ENCODE assay signal across 9 mouse cellular contexts in genomic region chr13:37993376-37993703, GRCm38 (mm10). TPM values are rescaled to one million over a fixed set of nuclear protein-coding genes. Genes with fewer than 3 reads are reported as not detected.
DNase-seq lines count a peak whose midpoint lies in the region; ATAC-seq and TF ChIP-seq lines count a peak whose summit lies in the region.
"Had no signal": no experiment of that assay in that cellular context is flagged by ENCODE, and none has a peak within 500 bp of the region (broad histone marks: within the 10 kb centered on the region; RNA-seq: fewer than 3 reads in every experiment).

No protein-coding gene starts in this region.

- DNase-seq in heart, postnatal 4 days, result no peak
- DNase-seq in G1E (ENCODE audit: low spot score), result no peak
- no peak for DNase-seq in midbrain, embryonic 10.5 days (ENCODE audit: low spot score)
- DNase-seq in left cerebral cortex, postnatal 36 days (ENCODE audit: low spot score in 2 of 2), result no peak
- DNase-seq in left cerebral cortex, adult 18-20 months (ENCODE audit: low spot score in 2 of 2), result no peak
- no peak for DNase-seq in left cerebral cortex, adult 9 months (ENCODE audit: low spot score in 2 of 2)

- WGBS in heart, embryonic 15.5 days, result under 1% methylated on average over 17 of the region's 17 CpGs
- 0% methylated on average over 17 of the region's 17 CpGs for WGBS in heart, embryonic 16.5 days
- WGBS in midbrain, embryonic 10.5 days, result 0% methylated on average over 17 of the region's 17 CpGs

- no peak for TF ChIP-seq CTCF in G1E (IDR thresholded peaks at IDR 0.05; ENCODE audit: low read depth, low read length)

- peaks cover 8% of the 10 kb centered on the region; the same call in 1 of the 2 replicates for H3K4me1 ChIP-seq in heart, embryonic 15.5 days (replicated peaks)
- peaks cover 34% of the 10 kb centered on the region for H3K4me1 ChIP-seq in G1E (ENCODE audit: insufficient read depth, low read depth, low read length)
- peaks cover 5% of the 10 kb centered on the region for H3K4me1 ChIP-seq in heart, embryonic 16.5 days (ENCODE audit: control insufficient read depth, insufficient read depth, low read length)
- peaks cover 15% of the 10 kb centered on the region for H3K4me1 ChIP-seq in midbrain, embryonic 10.5 days

- no peaks in the 10 kb centered on the region for H3K9me3 ChIP-seq in heart, embryonic 15.5 days (replicated peaks)
- no peaks in the 10 kb centered on the region; the same call in 1 of the 2 replicates for H3K9me3 ChIP-seq in G1E (replicated peaks)
- no peaks in the 10 kb centered on the region for H3K9me3 ChIP-seq in heart, embryonic 16.5 days (replicated peaks; ENCODE audit: control insufficient read depth, low read length)
- H3K9me3 ChIP-seq in midbrain, embryonic 10.5 days (replicated peaks), result no peaks in the 10 kb centered on the region

- peaks cover 26% of the 10 kb centered on the region for H3K36me3 ChIP-seq in heart, embryonic 15.5 days
- peaks cover 34% of the 10 kb centered on the region for H3K36me3 ChIP-seq in G1E (replicated peaks)
- peaks cover 21% of the 10 kb centered on the region for H3K36me3 ChIP-seq in heart, embryonic 16.5 days (ENCODE audit: control insufficient read depth, insufficient read depth)
- peaks cover 32% of the 10 kb centered on the region for H3K36me3 ChIP-seq in midbrain, embryonic 10.5 days

- H3K27ac ChIP-seq in heart, embryonic 15.5 days, result peak overlapping the region; percentile 94
- peak overlapping the region; percentile 94 for H3K27ac ChIP-seq in heart, embryonic 16.5 days (ENCODE audit: low read length)
- H3K27ac ChIP-seq in midbrain, embryonic 10.5 days (replicated peaks), result peak overlapping the region; percentile 98

- peak overlapping the region; percentile 99 for H3K9ac ChIP-seq in heart, embryonic 15.5 days
- H3K9ac ChIP-seq in heart, embryonic 16.5 days (ENCODE audit: low read length), result peak overlapping the region; percentile 96

- no peak for ATAC-seq in heart, embryonic 15.5 days (replicated peaks; ENCODE audit: insufficient number of reproducible peaks, insufficient read depth, low FRiP score, low read depth)
- ATAC-seq in G1E (ENCODE audit: extremely low read depth, insufficient number of reproducible peaks, low FRiP score, poor library complexity, severe bottlenecking), result no peak
- peak; percentile 56 for ATAC-seq in heart, embryonic 16.5 days (replicated peaks; ENCODE audit: extremely low read depth, insufficient read depth, low FRiP score)

- H3K27me3 ChIP-seq in heart, embryonic 15.5 days, result no peaks in the 10 kb centered on the region
- peaks cover 6% of the 10 kb centered on the region for H3K27me3 ChIP-seq in G1E (ENCODE audit: insufficient read depth, low read length)
- H3K27me3 ChIP-seq in heart, embryonic 16.5 days (ENCODE audit: control insufficient read depth, insufficient read depth, low read length), result no peaks in the 10 kb centered on the region
- H3K27me3 ChIP-seq in midbrain, embryonic 10.5 days (ENCODE audit: low read depth, poor library complexity, severe bottlenecking), result no peaks in the 10 kb centered on the region
- H3K27me3 ChIP-seq: Patski had no signal

- peak overlapping the region; percentile 77 for H3K4me2 ChIP-seq in heart, embryonic 15.5 days
- peak overlapping the region; percentile 77 for H3K4me2 ChIP-seq in heart, embryonic 16.5 days (ENCODE audit: low read depth, low read length)

- intact Hi-C loops in left cerebral cortex, postnatal 36 days (cut with DNase I), result loop anchor here (2.0 kb wide), 1 partner anchor 43 kb away; the partner anchor contains the start of genes Cage1 and Riok1

- peak overlapping the region; percentile 86 for H3K4me3 ChIP-seq in heart, embryonic 15.5 days
- H3K4me3 ChIP-seq in G1E (ENCODE audit: low read depth, low read length), result peak overlapping the region; percentile 97
- H3K4me3 ChIP-seq in heart, embryonic 16.5 days (ENCODE audit: low read length), result peak overlapping the region; percentile 96
- H3K4me3 ChIP-seq in midbrain, embryonic 10.5 days, result peak overlapping the region; percentile 92

RNA-seq across cellular contexts. Expression of gene Ssr1, which starts 0.7 kb away (rescaled TPM):
- 78.6 and 79.1 TPM in 2 replicates for polyA plus RNA-seq in heart, embryonic 15.5 days (2015; fragmentation: Nextera tagmentation; extraction: Ambion mirVana)
- total RNA-seq in heart, postnatal 4 days (2021), result 10 to 100 TPM; 93.1 to 98.7 TPM
- total RNA-seq in G1E (2014; fragmentation: Nextera tagmentation) (95.6 and 101 TPM in 2 replicates), G1E (2017) (66.2 and 78.1 TPM in 2 replicates)
- polyA plus RNA-seq in G1E (2012), result 59.2 and 72.3 TPM in 2 replicates
- 80.0 and 81.2 TPM in 2 replicates for polyA plus RNA-seq in heart, embryonic 16.5 days (2015; fragmentation: Nextera tagmentation; extraction: Ambion mirVana)
- 116 and 119 TPM in 2 replicates for polyA plus RNA-seq in midbrain, embryonic 10.5 days (2016; fragmentation: Nextera tagmentation; extraction: Ambion mirVana)
- 10 to 100 TPM; 79.5 to 88.5 TPM for total RNA-seq in left cerebral cortex, postnatal 36 days (2021)
- 10 to 100 TPM; 83.1 to 98.6 TPM for total RNA-seq in left cerebral cortex, adult 18-20 months (2021)

RNA-seq across cellular contexts. Expression of gene Riok1, which starts 43.5 kb away (rescaled TPM):
- 29.6 and 31.3 TPM in 2 replicates for polyA plus RNA-seq in heart, embryonic 15.5 days (2015; fragmentation: Nextera tagmentation; extraction: Ambion mirVana)
- 10 to 100 TPM; 20.7 to 20.8 TPM for total RNA-seq in heart, postnatal 4 days (2021)
- 66.3 and 94.8 TPM in 2 replicates for total RNA-seq in G1E (2014; fragmentation: Nextera tagmentation)
- 77.7 and 81.4 TPM in 2 replicates for total RNA-seq in G1E (2017)
- 30.8 and 33.3 TPM in 2 replicates for polyA plus RNA-seq in G1E (2012)
- 30.3 and 36.0 TPM in 2 replicates for polyA plus RNA-seq in heart, embryonic 16.5 days (2015; fragmentation: Nextera tagmentation; extraction: Ambion mirVana)
- 50.8 and 53.6 TPM in 2 replicates for polyA plus RNA-seq in midbrain, embryonic 10.5 days (2016; fragmentation: Nextera tagmentation; extraction: Ambion mirVana)
- 10 to 100 TPM; 22.9 to 32.0 TPM for total RNA-seq in left cerebral cortex, postnatal 36 days (2021)
- total RNA-seq in left cerebral cortex, adult 18-20 months (2021), result 10 to 100 TPM; 21.7 to 24.2 TPM

RNA-seq across cellular contexts. Expression of gene Cage1, which starts 43.5 kb away (rescaled TPM):
- 1.00 and 1.3 TPM in 2 replicates for polyA plus RNA-seq in heart, embryonic 15.5 days (2015; fragmentation: Nextera tagmentation; extraction: Ambion mirVana)
- total RNA-seq in heart, postnatal 4 days (2021), result 1 to 10 TPM; 1.9 to 2.2 TPM
- 3.8 and 7.2 TPM in 2 replicates for total RNA-seq in G1E (2014; fragmentation: Nextera tagmentation)
- total RNA-seq in G1E (2017), result 1.7 and 2.9 TPM in 2 replicates
- polyA plus RNA-seq in G1E (2012), result 0.23 and 0.33 TPM in 2 replicates
- polyA plus RNA-seq in heart, embryonic 16.5 days (2015; fragmentation: Nextera tagmentation; extraction: Ambion mirVana), result 0.97 and 1.2 TPM in 2 replicates
- 0.63 and 0.97 TPM in 2 replicates for polyA plus RNA-seq in midbrain, embryonic 10.5 days (2016; fragmentation: Nextera tagmentation; extraction: Ambion mirVana)
- total RNA-seq in left cerebral cortex, postnatal 36 days (2021), result 1 to 10 TPM; 5.9 to 6.0 TPM
- 1 to 10 TPM; 6.2 to 6.9 TPM for total RNA-seq in left cerebral cortex, adult 18-20 months (2021)
